Mouse (Mus musculus): ENCODE measurements at regions not wholly inside any gene's neighbourhood (a gene's known extent, or its start where the extent isn't known, plus 50 kb on each side); places are given as distances from the start of the nearest gene placed in this dataset.

GRCm38 (mm10) chr10:123997260-123997659, 733.5 kb downstream of the Fam19a2 start:
- DNase-seq (ENCODE audit: low read depth, low spot score), result no peak

GRCm38 (mm10) chr10:123998959-123999358, 735.2 kb downstream of the Fam19a2 start:
- no peak for DNase-seq (ENCODE audit: low read depth, low spot score)

GRCm38 (mm10) chr10:124045031-124045430, 781.2 kb downstream of the Fam19a2 start:
- DNase-seq (ENCODE audit: low read depth, low spot score), result no peak

GRCm38 (mm10) chr10:124045791-124046190, 782.0 kb downstream of the Fam19a2 start:
- no peak for DNase-seq (ENCODE audit: low read depth, low spot score)

- DNase-seq (ENCODE audit: low read depth, low spot score), result no peak
These were observed 819.0 kb downstream of the Fam19a2 start for GRCm38 (mm10) chr10:124082756-124083155.

GRCm38 (mm10) chr10:124090547-124090946, 826.8 kb downstream of the Fam19a2 start:
- DNase-seq (ENCODE audit: low read depth, low spot score), result no peak

- no peak for DNase-seq (ENCODE audit: low read depth, low spot score)
These were observed 827.6 kb downstream of the Fam19a2 start for GRCm38 (mm10) chr10:124091364-124091763.

GRCm38 (mm10) chr10:124119585-124119984, 855.8 kb downstream of the Fam19a2 start:
- DNase-seq (ENCODE audit: low read depth, low spot score), result no peak

- no peak for DNase-seq (ENCODE audit: low read depth, low spot score)
These were observed 874.7 kb downstream of the Fam19a2 start for GRCm38 (mm10) chr10:124138456-124138855.

- DNase-seq (ENCODE audit: low read depth, low spot score), result no peak
These were observed 878.5 kb downstream of the Fam19a2 start for GRCm38 (mm10) chr10:124142336-124142735.

GRCm38 (mm10) chr10:124146751-124147469, 883.1 kb downstream of the Fam19a2 start:
- DNase-seq (ENCODE audit: low read depth, low spot score), result no peak

- peak; percentile 2 for DNase-seq (ENCODE audit: low read depth, low spot score)
These were observed 899.6 kb downstream of the Fam19a2 start for GRCm38 (mm10) chr10:124163441-124163840.

- DNase-seq (ENCODE audit: low read depth, low spot score), result no peak
These were observed 911.8 kb downstream of the Fam19a2 start for GRCm38 (mm10) chr10:124175598-124175997.

GRCm38 (mm10) chr10:124208317-124208716, 944.5 kb downstream of the Fam19a2 start:
- no peak for DNase-seq (ENCODE audit: low read depth, low spot score)

- no peak for DNase-seq (ENCODE audit: low read depth, low spot score)
These were observed 955.7 kb downstream of the Fam19a2 start for GRCm38 (mm10) chr10:124219461-124219860.

- no peak for DNase-seq (ENCODE audit: low read depth, low spot score)
These were observed 958.3 kb downstream of the Fam19a2 start for GRCm38 (mm10) chr10:124222068-124222467.

GRCm38 (mm10) chr10:124227061-124227460, 963.3 kb downstream of the Fam19a2 start:
- no peak for DNase-seq (ENCODE audit: low read depth, low spot score)

GRCm38 (mm10) chr10:124249358-124249757, 985.6 kb downstream of the Fam19a2 start:
- no peak for DNase-seq (ENCODE audit: low read depth, low spot score)

GRCm38 (mm10) chr10:124250004-124250403, 986.2 kb downstream of the Fam19a2 start:
- DNase-seq (ENCODE audit: low read depth, low spot score), result no peak

- peak; percentile 12 for DNase-seq (ENCODE audit: low read depth, low spot score)
These were observed 1024.7 kb downstream of the Fam19a2 start for GRCm38 (mm10) chr10:124288301-124288995.

GRCm38 (mm10) chr10:124297198-124297677, 1033.4 kb downstream of the Fam19a2 start:
- DNase-seq (ENCODE audit: low read depth, low spot score), result no peak

- DNase-seq (ENCODE audit: low read depth, low spot score), result no peak
These were observed 1040.9 kb downstream of the Fam19a2 start for GRCm38 (mm10) chr10:124304683-124305082.

GRCm38 (mm10) chr10:124305644-124306043, 1041.8 kb downstream of the Fam19a2 start:
- no peak for DNase-seq (ENCODE audit: low read depth, low spot score)
